Mouse (Mus musculus) CH12.LX (cell line): ENCODE data around the gene Rpa2.

Experiments used
- MYC ChIP-seq: IDR thresholded peaks from 2 replicates; pipeline ENCODE4 v1.6.1; 2011; ENCODE audit warnings: low read depth, mild to moderate bottlenecking, improper control_type of control experiment, low read length
- POLR2A ChIP-seq: IDR thresholded peaks from 2 replicates; pipeline ENCODE4 v1.6.1; 2011; ENCODE audit warnings: low read depth, mild to moderate bottlenecking, improper control_type of control experiment, low read length

DNA sequence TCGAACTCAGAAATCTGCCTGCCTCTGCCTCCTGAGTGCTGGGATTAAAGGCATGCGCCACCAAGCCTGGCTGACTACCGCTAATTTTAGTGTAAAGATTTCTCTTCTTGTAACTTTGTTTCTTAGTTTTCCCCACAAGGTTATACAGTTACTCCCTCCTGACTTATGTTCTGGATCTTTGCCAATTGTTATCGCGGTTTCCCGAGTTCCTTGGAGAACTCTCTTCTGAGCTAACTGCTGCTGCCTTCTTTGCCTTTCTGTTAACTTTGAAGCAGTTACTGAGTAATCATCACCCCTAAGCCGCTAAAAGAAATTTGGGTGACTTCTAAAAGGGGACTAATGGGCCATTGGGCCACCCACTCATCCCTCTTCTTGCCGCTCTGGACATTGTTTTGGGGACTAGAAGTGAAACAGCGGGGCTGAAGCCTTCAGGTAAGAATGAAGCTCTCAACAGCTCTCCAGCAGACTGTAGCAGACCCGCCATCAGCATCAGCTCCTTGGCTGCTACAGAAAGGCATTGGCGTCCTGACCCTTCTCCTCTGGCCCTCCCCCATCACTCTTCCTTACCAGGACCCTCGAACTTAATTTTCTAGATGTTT is 37.6 kb downstream of the Rpa2 start:
- TF ChIP-seq MYC (no peak), POLR2A (no peak)
